Mouse (Mus musculus) thymus, postnatal 36 days (tissue): ENCODE measurements around the gene Cyp39a1.

Experiments
- DNase-seq, 2 experiments: peaks; one replicate each; pipeline ENCODE4 v3.0.0; 2022; ENCODE audit warnings: mixed read lengths in 2 of 2

Gene Cyp39a1

DNA sequence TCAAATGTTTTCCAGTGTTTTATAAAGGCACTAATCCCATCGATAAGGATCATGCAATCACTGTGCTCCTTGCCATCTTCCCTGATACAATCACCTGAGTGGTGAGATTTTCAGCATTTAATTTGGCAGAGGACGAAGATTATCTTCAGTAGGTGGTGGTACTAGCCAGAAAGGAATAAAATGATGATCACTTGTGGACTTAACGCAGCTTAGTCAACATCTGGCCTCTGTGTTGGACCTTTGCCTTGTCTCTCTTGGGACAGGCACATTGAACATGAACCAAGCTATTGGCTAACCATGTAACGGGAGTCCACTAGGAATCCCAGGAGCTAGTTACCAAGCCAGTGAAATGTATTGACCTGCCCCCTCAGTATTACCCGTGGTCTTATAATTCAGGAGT is 17.4 kb downstream of the Cyp39a1 start:
- DNase-seq: no peak

- DNase-seq: no peak
Observed at GRCm38 (mm10) chr17:43689591-43689990, 22.4 kb downstream of the Cyp39a1 start.

GRCm38 (mm10) chr17:43698997-43699649 is 31.9 kb downstream of the Cyp39a1 start:
- peak; percentile 56 to 71 for DNase-seq

DNA sequence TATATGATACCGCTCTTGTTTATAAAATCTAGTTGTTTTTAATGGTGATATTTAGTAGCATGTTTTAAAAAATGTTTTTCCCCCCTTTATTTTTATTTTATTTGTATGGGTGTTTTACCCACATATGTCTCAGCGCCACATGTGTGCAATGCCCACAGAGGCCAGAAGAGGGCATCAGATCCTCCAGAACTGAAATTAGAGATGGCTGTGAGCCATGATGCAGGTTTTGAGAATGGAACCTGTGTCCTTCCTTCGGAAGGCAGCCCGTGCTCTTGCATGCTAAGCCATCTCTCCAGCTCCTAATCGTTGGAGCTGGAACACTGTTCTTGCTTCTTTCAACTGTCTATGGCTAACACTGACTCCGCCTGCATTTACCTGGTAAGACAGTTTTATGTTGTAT is 33.8 kb downstream of the Cyp39a1 start:
- DNase-seq: peak; percentile 36 to 48

DNA sequence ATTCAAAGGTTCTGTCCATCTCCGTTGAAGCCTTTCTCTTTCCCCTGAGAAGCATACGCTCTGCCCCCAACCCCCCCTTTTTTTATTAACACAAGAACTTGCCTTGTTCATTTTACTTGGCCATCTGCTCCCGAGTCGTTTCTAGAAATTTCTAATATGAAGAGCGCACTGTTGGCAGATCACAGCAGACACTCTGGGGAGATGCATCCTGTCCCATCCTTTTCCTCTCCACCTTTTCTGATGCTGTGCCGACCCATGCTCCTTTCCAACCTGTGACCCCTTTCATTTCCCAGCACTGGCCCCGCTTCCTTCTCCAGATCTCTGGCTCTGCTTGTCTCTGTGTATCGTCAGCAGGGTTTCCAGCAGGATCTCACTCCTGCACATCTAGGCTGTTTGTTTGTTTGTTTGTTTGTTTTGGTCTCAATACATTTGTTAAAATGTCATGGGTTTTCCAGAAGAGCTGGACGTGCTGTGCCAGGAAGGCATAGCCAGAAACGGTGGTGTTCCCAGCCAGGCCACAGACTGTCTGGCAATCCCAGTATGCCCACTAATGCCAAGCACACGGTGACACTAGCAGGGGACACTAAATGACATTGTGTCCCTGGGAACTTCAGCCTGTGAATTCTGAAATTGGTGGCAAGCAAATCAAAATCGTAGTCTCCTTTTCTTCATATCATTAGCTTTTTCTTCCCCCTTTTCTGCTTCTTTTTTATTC is 37.1 kb downstream of the Cyp39a1 start:
- no peak for DNase-seq

DNA sequence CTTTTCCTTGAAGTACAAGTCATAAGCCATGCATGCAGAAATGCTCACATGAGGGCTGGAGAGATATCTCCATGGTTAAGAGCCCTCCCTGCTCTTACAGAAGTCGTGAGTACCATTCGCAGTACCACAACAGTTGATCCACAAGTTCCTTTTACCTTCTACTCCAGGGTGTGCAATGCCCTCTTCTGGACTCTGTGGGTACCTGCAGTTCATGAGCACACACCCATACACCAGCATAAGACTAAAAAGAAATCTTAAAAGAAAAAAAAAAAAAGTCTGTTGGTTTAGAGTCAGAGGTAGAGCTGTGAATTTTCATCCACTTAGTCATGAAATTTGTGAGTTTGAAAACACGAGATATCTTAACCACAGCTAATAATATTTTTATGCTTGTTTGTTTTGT is 39.5 kb downstream of the Cyp39a1 start:
- no peak for DNase-seq

- DNase-seq: no peak
Observed at GRCm38 (mm10) chr17:43707254-43707653, 40.0 kb downstream of the Cyp39a1 start.

DNA sequence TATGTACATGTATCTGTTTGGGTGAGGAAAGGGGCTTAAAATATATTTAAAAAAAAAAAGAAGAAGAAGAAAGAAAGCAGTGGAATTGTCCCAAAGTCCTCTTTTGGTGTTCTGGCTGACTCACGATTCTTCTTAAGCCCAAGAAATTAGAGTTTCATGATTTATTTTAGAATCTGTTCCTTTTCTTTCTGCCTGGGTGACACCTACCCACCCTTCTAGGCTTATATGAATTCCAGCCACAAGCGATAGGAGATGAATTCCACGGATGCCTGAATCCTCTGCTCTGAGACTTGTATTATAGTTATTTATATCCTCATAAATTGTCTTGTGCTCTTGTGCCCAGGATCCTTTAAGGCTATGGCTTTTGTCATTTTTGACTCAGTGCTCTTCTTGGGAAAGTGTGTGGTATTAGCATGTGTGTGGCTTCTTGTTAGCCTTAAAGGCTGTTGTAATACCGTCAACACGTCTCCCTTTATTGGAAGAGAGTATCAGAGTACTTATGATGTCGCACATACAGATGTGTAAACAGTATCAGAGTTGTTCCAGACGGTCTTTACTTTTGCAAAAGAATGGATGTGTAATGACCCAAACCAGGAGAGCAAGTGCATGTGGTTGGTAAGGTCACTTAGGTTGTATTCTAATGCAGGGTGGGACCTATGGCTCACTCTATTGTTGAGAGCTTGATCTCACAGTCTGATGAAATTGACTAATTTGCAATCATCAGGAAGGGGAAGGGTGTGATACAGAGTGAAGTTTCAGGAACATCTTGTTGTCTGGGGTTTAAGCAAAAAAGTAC is 44.5 kb downstream of the Cyp39a1 start:
- no peak for DNase-seq

GRCm38 (mm10) chr17:43714191-43714590 is 47.0 kb downstream of the Cyp39a1 start:
- no peak for DNase-seq

GRCm38 (mm10) chr17:43716601-43717000 is 49.4 kb downstream of the Cyp39a1 start:
- no peak for DNase-seq

- DNase-seq: no peak
Observed at GRCm38 (mm10) chr17:43719401-43719800, 52.2 kb downstream of the Cyp39a1 start.

DNA sequence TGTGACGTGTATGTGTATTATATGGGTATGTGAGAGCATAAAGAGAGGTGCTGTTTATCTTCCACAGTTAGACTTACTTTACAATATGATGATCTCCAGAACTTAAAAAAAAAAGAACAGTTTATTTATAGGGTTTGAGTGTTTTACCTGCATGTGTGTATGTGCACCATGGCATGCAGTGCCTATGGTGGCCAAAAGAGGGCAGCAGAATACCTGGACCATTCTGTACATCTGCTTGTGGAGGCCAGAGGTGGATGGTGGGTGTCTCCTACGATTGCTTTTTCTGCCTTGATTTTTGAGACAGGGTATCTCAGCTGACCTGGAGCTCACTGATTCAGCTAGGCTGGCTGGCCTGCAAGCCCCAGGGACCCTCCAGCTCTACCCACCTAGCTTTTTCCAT is 57.3 kb downstream of the Cyp39a1 start:
- DNase-seq: no peak

GRCm38 (mm10) chr17:43731327-43731726 is 64.1 kb downstream of the Cyp39a1 start:
- DNase-seq: no peak

GRCm38 (mm10) chr17:43731976-43732375 is 64.8 kb downstream of the Cyp39a1 start:
- DNase-seq: no peak

GRCm38 (mm10) chr17:43734252-43734651 is 67.0 kb downstream of the Cyp39a1 start:
- no peak for DNase-seq

- no peak for DNase-seq
Observed at GRCm38 (mm10) chr17:43743933-43744332, 76.7 kb downstream of the Cyp39a1 start.

- DNase-seq: no peak
Observed at GRCm38 (mm10) chr17:43744425-43744824, 77.2 kb downstream of the Cyp39a1 start.

GRCm38 (mm10) chr17:43751146-43751545 is 83.9 kb downstream of the Cyp39a1 start:
- no peak for DNase-seq

DNA sequence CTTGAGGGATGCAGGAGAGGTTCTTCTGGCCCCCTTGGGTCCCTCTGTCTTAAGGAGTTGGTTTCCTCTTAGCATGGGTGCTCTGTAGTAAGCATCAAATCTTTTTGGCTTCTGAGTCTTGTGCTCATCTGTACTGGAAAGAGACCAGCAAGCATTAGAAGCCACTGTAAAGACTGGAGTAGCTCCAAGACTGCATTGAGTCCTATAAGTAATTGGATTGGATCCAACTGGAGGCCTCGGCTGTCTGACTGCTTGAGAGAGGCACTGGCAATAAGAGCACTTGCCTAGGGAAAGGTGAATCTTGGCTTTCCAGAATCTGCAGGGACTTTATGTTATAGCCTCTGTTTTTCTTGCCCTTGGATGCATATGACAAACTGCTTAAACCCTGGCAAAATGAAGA is 85.6 kb downstream of the Cyp39a1 start:
- no peak for DNase-seq

DNA sequence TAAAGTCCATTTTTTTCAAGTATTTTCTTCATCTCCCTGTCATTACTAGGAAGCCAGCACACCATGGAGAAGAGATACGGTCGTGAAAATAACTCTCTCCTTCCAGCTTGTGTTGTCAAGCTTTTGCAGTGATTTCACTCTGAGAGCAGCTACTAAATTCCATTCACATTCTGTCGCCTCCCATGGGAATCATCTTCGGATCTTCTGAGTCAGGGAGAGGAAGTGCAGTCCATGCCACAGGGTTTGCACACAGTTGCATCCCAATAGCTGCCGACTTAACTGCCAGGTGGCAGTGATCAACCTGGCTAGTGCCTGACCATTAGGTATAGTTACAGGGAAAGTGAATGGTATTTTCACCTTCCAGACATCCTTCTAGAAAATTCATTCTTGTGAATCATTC is 87.5 kb downstream of the Cyp39a1 start:
- no peak for DNase-seq

DNA sequence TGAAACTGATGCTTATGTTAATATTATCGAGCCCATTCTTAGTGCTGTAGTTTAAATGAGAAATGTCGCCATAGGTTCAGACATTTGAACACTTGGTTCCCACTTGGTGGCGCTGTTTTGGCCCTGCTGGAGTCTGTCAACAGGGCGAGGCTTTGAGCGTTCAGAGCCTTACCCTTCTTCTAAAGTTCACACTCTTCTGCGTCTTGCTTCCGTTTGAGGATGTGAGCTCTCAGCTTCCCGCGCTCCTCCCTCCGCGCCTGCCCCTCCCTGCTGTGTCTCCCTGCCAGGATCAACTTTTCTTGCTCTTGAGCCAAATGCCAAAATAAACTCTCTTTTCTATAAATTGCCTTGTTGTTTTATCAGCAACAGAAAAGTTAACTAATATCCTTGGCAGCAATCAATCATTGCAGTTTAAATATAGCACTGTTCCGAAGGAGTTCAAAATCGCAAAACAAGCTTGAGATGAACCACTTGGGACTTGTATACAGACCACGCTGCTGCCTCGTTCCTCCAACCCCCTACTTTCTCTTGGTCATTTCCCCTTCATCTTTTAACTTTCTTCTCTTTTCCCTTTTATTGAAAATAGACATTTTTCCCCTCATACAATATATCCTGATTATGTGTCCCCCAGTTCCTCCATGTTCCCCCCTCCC is 91.5 kb downstream of the Cyp39a1 start:
- DNase-seq: no peak

DNA sequence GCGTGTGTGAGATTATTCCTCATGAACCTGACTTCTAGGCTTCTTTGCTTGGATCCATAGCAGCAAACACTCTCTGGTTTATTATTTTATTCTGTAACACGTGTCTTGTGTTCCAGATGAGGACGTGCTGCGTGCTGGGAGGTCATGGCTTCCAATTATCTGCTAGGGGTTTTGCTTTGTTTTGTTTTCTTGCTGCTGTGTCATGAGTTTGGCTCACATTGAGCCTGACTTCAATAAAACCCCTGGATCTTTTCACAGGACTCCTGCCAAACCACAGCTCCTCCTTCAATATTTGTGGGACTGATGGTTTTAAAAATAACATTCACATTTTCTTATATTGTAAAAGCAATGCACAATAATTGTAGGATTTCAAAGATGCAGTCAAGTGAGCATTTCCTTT is 117.3 kb downstream of the Cyp39a1 start:
- no peak for DNase-seq

DNA sequence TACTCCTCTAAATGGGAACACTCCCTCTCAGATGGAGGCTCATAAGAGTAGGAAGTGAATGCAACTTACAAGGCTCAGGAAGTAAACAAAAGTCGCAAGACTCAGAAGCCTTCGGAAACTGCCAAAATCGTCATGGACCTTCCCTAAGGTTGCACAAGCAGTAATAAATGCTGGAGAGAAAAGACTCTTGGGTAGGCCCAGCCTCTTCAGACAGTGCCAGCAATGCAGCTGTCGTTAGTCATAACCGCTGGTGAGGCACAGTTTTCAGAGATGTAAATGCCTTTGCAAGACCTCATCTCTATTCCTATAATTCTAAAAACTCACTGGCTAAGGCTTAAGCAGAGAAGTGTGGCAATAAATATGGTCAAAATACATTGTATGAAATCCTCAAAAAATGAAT is 121.0 kb downstream of the Cyp39a1 start:
- DNase-seq: no peak
